Mouse (Mus musculus): ENCODE results near the gene Abcc8. TPM values are rescaled to one million over a fixed set of nuclear protein-coding genes. Genes with fewer than 3 reads are reported as not detected.

Gene Abcc8
- polyA plus RNA-seq (2014; fragmentation: Nextera tagmentation; extraction: Ambion mirVana), result 7.0 and 10.8 TPM in 2 replicates

- H3K27me3 ChIP-seq (ENCODE audit: control insufficient read depth, insufficient read depth, low read length), result 0 out of 2 replicates have a peak, but pooled peaks cover 8% of the 10 kb centered on the region
- ATAC-seq (ENCODE audit: insufficient number of reproducible peaks, insufficient read depth, low FRiP score, low read depth), result peak; percentile 77
- no peaks in the 10 kb centered on the region for H3K36me3 ChIP-seq (ENCODE audit: control insufficient read depth, insufficient read depth, low read length)
- WGBS, result under 1% methylated on average over 68 of the region's 75 CpGs
- peaks cover 4% of the 10 kb centered on the region; the same call in 1 of the 2 replicates for H3K4me1 ChIP-seq (ENCODE audit: control insufficient read depth, insufficient read depth, low read length)
- H3K4me2 ChIP-seq (replicated peaks; ENCODE audit: low read depth, low read length), result peak within 1 kb of the TSS; percentile 88
- no peak within 1 kb of the TSS for H3K27ac ChIP-seq (ENCODE audit: low read length)
- no peaks in the 10 kb centered on the region for H3K9me3 ChIP-seq (ENCODE audit: control insufficient read depth, low read depth, low read length)
- H3K4me3 ChIP-seq (ENCODE audit: low read depth, low read length), result peak within 1 kb of the TSS; percentile 33
- H3K9ac ChIP-seq (replicated peaks; ENCODE audit: low read depth, low read length), result no peak within 1 kb of the TSS; the same call in 1 of the 2 replicates
Measured at GRCm38 (mm10) chr7:46179431-46180275, at the start of gene Abcc8. TSS of gene Abcc8 (minus strand) at chr7:46180033.

- Histone ChIP-seq H3K4me3 (ENCODE audit: low read depth, low read length) (no peak overlapping the region), H3K27ac (ENCODE audit: low read length) (no peak overlapping the region), H3K36me3 (ENCODE audit: control insufficient read depth, insufficient read depth, low read length) (no peaks in the 10 kb centered on the region), H3K4me1 (ENCODE audit: control insufficient read depth, insufficient read depth, low read length) (no peaks in the 10 kb centered on the region), H3K9ac (replicated peaks; ENCODE audit: low read depth, low read length) (no peak overlapping the region), H3K9me3 (ENCODE audit: control insufficient read depth, low read depth, low read length) (no peaks in the 10 kb centered on the region), H3K4me2 (replicated peaks; ENCODE audit: low read depth, low read length) (no peak overlapping the region), H3K27me3 (ENCODE audit: control insufficient read depth, insufficient read depth, low read length) (no peaks in the 10 kb centered on the region)
- no peak for ATAC-seq (ENCODE audit: insufficient number of reproducible peaks, insufficient read depth, low FRiP score, low read depth)
- 66% methylated on average over 4 of the region's 4 CpGs for WGBS
Measured at GRCm38 (mm10) chr7:46226936-46227335, 47.1 kb upstream of the Abcc8 start.

- H3K4me1 ChIP-seq (ENCODE audit: control insufficient read depth, insufficient read depth, low read length), result no peaks in the 10 kb centered on the region
- H3K4me3 ChIP-seq (ENCODE audit: low read depth, low read length), result no peak overlapping the region
- H3K9ac ChIP-seq (replicated peaks; ENCODE audit: low read depth, low read length), result no peak overlapping the region
- ATAC-seq (ENCODE audit: insufficient number of reproducible peaks, insufficient read depth, low FRiP score, low read depth), result no peak
- no peaks in the 10 kb centered on the region for H3K9me3 ChIP-seq (ENCODE audit: control insufficient read depth, low read depth, low read length)
- no peak overlapping the region for H3K27ac ChIP-seq (ENCODE audit: low read length)
- no peaks in the 10 kb centered on the region for H3K27me3 ChIP-seq (ENCODE audit: control insufficient read depth, insufficient read depth, low read length)
- H3K36me3 ChIP-seq (ENCODE audit: control insufficient read depth, insufficient read depth, low read length), result no peaks in the 10 kb centered on the region
- H3K4me2 ChIP-seq (replicated peaks; ENCODE audit: low read depth, low read length), result no peak overlapping the region
- 31% methylated on average over 7 of the region's 7 CpGs for WGBS
Measured at GRCm38 (mm10) chr7:46226253-46226652, 46.4 kb upstream of the Abcc8 start.

GRCm38 (mm10) chr7:46220591-46221129 lies 40.8 kb upstream of the Abcc8 start:
- H3K4me2 ChIP-seq (replicated peaks; ENCODE audit: low read depth, low read length), result no peak overlapping the region
- H3K4me1 ChIP-seq (ENCODE audit: control insufficient read depth, insufficient read depth, low read length), result peaks cover 6% of the 10 kb centered on the region; the same call in 1 of the 2 replicates
- WGBS, result 51% methylated on average over 8 of the region's 8 CpGs
- H3K27me3 ChIP-seq (ENCODE audit: control insufficient read depth, insufficient read depth, low read length), result no peaks in the 10 kb centered on the region
- H3K9me3 ChIP-seq (ENCODE audit: control insufficient read depth, low read depth, low read length), result no peaks in the 10 kb centered on the region
- H3K36me3 ChIP-seq (ENCODE audit: control insufficient read depth, insufficient read depth, low read length), result no peaks in the 10 kb centered on the region
- no peak overlapping the region for H3K27ac ChIP-seq (ENCODE audit: low read length)
- H3K9ac ChIP-seq (replicated peaks; ENCODE audit: low read depth, low read length), result no peak overlapping the region
- peak; percentile 46; the same call in 1 of the 2 replicates for ATAC-seq (ENCODE audit: insufficient number of reproducible peaks, insufficient read depth, low FRiP score, low read depth)
- H3K4me3 ChIP-seq (ENCODE audit: low read depth, low read length), result no peak overlapping the region

GRCm38 (mm10) chr7:46218415-46218814 lies 38.6 kb upstream of the Abcc8 start:
- peaks cover 6% of the 10 kb centered on the region; the same call in 1 of the 2 replicates for H3K4me1 ChIP-seq (ENCODE audit: control insufficient read depth, insufficient read depth, low read length)
- 14% methylated on average over 11 of the region's 11 CpGs for WGBS
- H3K4me3 ChIP-seq (ENCODE audit: low read depth, low read length), result no peak overlapping the region
- no peak overlapping the region for H3K9ac ChIP-seq (replicated peaks; ENCODE audit: low read depth, low read length)
- no peaks in the 10 kb centered on the region for H3K9me3 ChIP-seq (ENCODE audit: control insufficient read depth, low read depth, low read length)
- H3K27ac ChIP-seq (ENCODE audit: low read length), result no peak overlapping the region
- no peaks in the 10 kb centered on the region for H3K36me3 ChIP-seq (ENCODE audit: control insufficient read depth, insufficient read depth, low read length)
- H3K27me3 ChIP-seq (ENCODE audit: control insufficient read depth, insufficient read depth, low read length), result no peaks in the 10 kb centered on the region
- peak; percentile 83 for ATAC-seq (ENCODE audit: insufficient number of reproducible peaks, insufficient read depth, low FRiP score, low read depth)
- no peak overlapping the region for H3K4me2 ChIP-seq (replicated peaks; ENCODE audit: low read depth, low read length)

- Histone ChIP-seq H3K9me3 (ENCODE audit: control insufficient read depth, low read depth, low read length) (no peaks in the 10 kb centered on the region), H3K27me3 (ENCODE audit: control insufficient read depth, insufficient read depth, low read length) (no peaks in the 10 kb centered on the region), H3K4me1 (ENCODE audit: control insufficient read depth, insufficient read depth, low read length) (peaks cover 6% of the 10 kb centered on the region; the same call in 1 of the 2 replicates), H3K9ac (replicated peaks; ENCODE audit: low read depth, low read length) (no peak overlapping the region), H3K27ac (ENCODE audit: low read length) (no peak overlapping the region), H3K36me3 (ENCODE audit: control insufficient read depth, insufficient read depth, low read length) (no peaks in the 10 kb centered on the region), H3K4me3 (ENCODE audit: low read depth, low read length) (no peak overlapping the region), H3K4me2 (replicated peaks; ENCODE audit: low read depth, low read length) (no peak overlapping the region)
- WGBS, result 74% methylated on average over 2 of the region's 2 CpGs
- no peak for ATAC-seq (ENCODE audit: insufficient number of reproducible peaks, insufficient read depth, low FRiP score, low read depth)
Measured at GRCm38 (mm10) chr7:46216481-46216880, 36.6 kb upstream of the Abcc8 start.

- H3K27me3 ChIP-seq (ENCODE audit: control insufficient read depth, insufficient read depth, low read length), result no peaks in the 10 kb centered on the region
- WGBS, result 76% methylated on average over 6 of the region's 6 CpGs
- no peak overlapping the region for H3K9ac ChIP-seq (replicated peaks; ENCODE audit: low read depth, low read length)
- no peak overlapping the region for H3K4me3 ChIP-seq (ENCODE audit: low read depth, low read length)
- no peak for ATAC-seq (ENCODE audit: insufficient number of reproducible peaks, insufficient read depth, low FRiP score, low read depth)
- H3K27ac ChIP-seq (ENCODE audit: low read length), result no peak overlapping the region
- no peaks in the 10 kb centered on the region for H3K9me3 ChIP-seq (ENCODE audit: control insufficient read depth, low read depth, low read length)
- H3K36me3 ChIP-seq (ENCODE audit: control insufficient read depth, insufficient read depth, low read length), result no peaks in the 10 kb centered on the region
- no peak overlapping the region for H3K4me2 ChIP-seq (replicated peaks; ENCODE audit: low read depth, low read length)
- no peaks in the 10 kb centered on the region for H3K4me1 ChIP-seq (ENCODE audit: control insufficient read depth, insufficient read depth, low read length)
Measured at GRCm38 (mm10) chr7:46210276-46210675, 30.4 kb upstream of the Abcc8 start.

GRCm38 (mm10) chr7:46208131-46208530 lies 28.3 kb upstream of the Abcc8 start:
- Histone ChIP-seq H3K27me3 (ENCODE audit: control insufficient read depth, insufficient read depth, low read length) (no peaks in the 10 kb centered on the region), H3K27ac (ENCODE audit: low read length) (no peak overlapping the region), H3K9me3 (ENCODE audit: control insufficient read depth, low read depth, low read length) (no peaks in the 10 kb centered on the region), H3K9ac (replicated peaks; ENCODE audit: low read depth, low read length) (no peak overlapping the region), H3K4me3 (ENCODE audit: low read depth, low read length) (no peak overlapping the region), H3K4me1 (ENCODE audit: control insufficient read depth, insufficient read depth, low read length) (no peaks in the 10 kb centered on the region), H3K4me2 (replicated peaks; ENCODE audit: low read depth, low read length) (no peak overlapping the region), H3K36me3 (ENCODE audit: control insufficient read depth, insufficient read depth, low read length) (no peaks in the 10 kb centered on the region)
- WGBS, result 89% methylated on average over 8 of the region's 8 CpGs
- no peak for ATAC-seq (ENCODE audit: insufficient number of reproducible peaks, insufficient read depth, low FRiP score, low read depth)

Data from stomach, embryonic 14.5 days (tissue).